Mouse (Mus musculus) pancreas, adult 10 weeks (tissue): Measurements from ENCODE around the gene 1700009N14Rik. TPM values are rescaled to one million over a fixed set of nuclear protein-coding genes. Genes with fewer than 3 reads are reported as not detected.

Experiments
- polyA plus RNA-seq: library from polyadenylated mRNA; stranded (reverse); fragments of 350-450 nt; fragmentation: Illumina TruSeq; extraction: RNeasy Lipid Tissue Mini Kit (QIAGEN cat#74804); gene quantifications from one replicate; pipeline ENCODE4 v1.2.3, GENCODE M21; 2015; ENCODE audit warnings: low read depth, low replicate concordance; ENCODE audit not compliant: insufficient read depth

1700009N14Rik gene
- polyA plus RNA-seq, result not detected

GRCm38 (mm10) chr4:39450069-39450468, at the start of gene 1700009N14Rik:
Gene 1700009N14Rik, plus strand, starts transcription at chr4:39450295.

